Mouse (Mus musculus): ENCODE measurements around the gene Tmod3.
"Not testable (repeated sequence)": the region's sequence is repeated elsewhere in the genome, so short reads cannot be mapped to it uniquely, and the experiment has no call there.

Gene Tmod3

DNA sequence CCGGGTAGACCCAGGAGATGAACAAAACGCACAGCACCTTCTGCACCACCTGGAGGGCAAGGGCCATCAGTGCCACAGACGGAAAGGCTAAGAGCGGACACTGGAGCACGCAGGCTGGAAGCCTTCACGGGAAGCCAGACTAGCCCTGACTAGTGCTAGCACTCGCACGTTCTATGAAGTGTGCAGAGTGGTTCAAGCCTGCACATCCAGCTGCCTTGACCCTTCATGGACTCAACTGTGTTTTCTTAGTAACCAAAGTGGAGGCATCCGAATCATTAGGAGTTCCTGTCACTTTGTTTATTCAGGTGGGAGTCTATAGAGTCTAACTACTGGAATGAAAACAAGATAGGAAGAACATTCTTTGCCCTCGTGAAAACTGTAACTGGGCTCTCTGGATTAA lies 63.5 kb downstream of the Tmod3 start:
- no peak for DNase-seq (ENCODE audit: low spot score)

DNA sequence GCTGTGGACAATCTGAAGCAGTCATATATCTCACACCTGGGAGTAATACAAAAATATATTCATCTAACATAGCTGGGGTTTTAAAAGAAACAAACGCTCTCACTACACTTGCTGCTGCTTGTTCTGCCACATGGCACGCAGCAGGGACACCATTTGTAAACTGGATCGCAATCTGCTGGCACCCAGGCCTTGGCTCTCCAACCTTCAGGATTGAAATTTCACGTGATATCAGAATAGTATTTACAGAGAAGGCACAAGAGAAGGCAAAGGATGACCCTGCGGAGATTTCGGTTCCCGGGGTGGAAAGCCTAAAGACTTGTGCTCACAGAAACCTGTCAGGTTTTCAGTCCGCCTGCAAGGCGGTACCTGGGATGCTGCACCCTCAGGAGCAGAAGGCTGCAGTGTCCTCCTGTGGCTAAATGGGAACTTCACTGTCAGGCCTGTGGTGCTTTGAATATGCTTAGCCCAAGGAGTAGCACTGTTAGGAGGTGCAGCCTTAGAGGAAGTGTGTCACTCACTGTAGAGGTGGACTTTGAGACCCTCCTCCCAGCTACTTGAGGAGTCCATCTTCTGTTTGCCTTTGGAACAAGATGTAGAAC lies 65.0 kb downstream of the Tmod3 start:
- no peak for DNase-seq (ENCODE audit: low spot score)

DNA sequence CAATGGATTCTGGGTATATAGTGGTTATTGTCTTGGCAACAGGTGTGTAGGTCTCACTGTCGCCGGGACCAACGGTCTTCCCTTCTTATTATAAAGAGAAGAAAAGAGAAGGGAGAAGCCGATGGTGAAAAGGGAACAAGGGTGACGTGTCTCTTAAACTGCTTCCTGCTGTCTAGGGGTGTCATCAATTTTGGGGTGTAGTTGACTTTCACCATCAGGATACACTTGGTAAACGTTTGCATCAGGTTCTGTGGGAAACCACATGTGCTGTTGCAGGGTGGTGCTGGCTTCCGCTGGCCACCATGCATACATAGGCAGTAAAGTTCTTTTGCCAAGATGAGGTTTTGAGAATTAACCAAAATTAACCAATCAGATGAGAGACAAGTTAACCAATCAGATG lies 71.2 kb downstream of the Tmod3 start:
- DNase-seq (ENCODE audit: low spot score), result not testable (repeated sequence)

GRCm38 (mm10) chr9:75485231-75485630 lies 74.2 kb downstream of the Tmod3 start:
- DNase-seq (ENCODE audit: low spot score), result no peak

DNA sequence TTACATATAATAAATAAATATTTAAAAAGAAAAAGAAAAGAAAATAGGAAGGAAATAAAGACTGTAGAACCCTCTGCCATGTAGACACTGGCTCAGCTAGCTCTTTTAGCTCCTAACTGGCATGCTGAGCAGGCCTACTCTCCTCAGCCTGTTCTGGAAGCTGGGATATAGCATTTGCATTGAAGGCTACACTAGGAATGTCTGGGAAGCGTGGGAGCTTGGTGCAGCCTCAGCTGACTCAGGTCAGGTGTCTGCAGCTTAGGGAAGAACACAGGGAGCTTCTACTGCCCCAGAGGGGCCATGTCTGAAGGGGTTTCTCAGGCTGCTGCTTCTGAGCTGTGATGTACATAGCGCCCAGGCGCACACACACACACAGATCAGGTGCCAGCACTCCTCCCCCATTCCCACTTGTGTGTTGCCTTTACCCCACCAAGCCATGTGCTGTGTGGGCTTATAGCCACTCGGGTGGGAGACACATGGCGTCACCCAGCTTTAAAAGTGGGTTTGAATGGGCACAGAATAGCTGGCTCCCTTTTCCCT lies 78.9 kb downstream of the Tmod3 start:
- DNase-seq (ENCODE audit: low spot score), result no peak

DNA sequence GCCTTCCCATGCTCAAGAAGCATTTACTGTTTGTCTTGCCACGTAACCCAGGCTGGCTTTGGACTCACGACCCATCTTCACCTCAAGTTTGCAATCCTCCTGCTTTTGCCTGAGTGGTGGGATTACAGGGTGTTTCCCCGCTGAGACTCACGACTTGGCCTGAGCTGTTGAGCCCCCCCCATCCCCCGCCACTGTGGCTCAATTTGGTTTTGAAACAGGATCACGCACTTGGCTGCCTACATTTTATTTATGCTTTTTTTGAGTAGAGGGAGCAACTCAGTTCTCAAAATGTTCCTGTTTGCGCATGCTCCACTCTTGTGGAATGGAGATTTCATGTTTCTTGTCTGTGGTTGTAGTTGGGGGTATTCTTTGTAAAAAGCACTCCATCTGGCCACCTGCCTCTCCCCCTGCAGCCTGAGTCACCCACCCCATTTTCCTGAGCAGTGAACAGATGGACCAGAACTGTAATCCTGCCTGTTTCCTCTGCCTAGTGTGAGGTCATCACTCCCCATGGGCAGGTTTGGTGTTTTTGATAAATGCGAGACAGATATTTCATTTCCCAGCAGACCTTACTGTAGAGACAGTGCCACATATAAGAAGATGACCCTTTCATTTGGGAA lies 80.2 kb downstream of the Tmod3 start:
- DNase-seq (ENCODE audit: low spot score), result no peak

DNA sequence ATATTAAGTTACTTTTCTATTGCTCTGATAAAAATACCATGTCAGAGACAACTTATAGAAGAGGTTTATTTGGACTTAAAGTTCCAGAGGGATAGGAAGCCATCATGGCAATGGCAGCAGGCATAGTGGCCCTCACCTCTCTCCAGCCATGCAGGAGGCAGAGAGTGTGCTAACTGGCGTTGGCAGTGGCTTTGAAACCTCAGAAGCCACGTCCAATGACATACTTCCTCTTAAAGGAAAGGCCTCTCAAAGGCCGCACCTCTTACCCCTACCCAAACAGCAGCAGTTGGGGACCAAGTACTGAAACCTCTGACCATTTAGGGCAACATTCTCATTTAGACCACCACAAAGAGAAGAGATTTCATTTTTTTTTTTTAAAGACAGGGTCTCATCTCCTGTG lies 82.2 kb downstream of the Tmod3 start:
- DNase-seq (ENCODE audit: low spot score), result no peak

GRCm38 (mm10) chr9:75468297-75468696 lies 91.2 kb downstream of the Tmod3 start:
- DNase-seq (ENCODE audit: low spot score), result no peak

DNA sequence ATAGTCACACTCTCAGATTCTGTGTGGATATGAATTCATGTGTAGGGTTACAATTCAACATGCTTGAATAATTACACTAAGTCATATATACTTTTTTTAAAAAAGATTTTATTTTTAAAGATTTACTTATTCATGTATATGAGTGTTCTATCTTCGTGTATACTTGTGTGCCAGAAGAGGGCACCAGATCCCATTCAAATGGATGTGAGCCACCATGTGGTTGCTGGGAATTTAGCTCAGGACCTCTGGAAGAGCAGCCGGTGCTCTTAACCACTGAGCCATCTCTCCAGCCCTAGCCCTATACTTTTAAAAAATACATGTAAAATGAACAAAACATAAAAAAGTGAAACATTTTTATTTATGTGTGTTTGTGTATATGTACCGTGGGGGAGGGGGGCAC lies 91.9 kb downstream of the Tmod3 start:
- DNase-seq (ENCODE audit: low spot score), result no peak

- DNase-seq (ENCODE audit: low spot score), result no peak
Observed at GRCm38 (mm10) chr9:75466641-75467040, 92.8 kb downstream of the Tmod3 start.

DNA sequence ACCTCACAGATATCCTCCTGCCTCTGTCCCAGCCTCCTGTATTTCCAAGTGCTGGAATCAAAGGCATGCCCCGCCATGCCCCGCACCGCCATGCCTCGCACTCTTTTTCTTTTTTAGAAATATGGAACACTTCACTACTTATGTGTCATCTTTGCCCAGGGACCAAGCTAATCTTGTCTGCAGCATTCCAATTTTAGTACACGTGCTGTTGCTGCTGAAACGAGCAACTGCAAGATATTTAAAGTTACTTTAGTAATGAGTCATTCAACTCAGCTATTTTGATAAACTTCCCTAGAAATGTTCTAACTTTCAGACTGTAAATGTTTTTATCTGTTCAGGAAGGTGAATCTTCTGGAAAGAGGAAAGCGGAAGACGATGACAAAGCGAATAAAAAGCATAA lies 93.6 kb downstream of the Tmod3 start:
- no peak for DNase-seq (ENCODE audit: low spot score)

DNA sequence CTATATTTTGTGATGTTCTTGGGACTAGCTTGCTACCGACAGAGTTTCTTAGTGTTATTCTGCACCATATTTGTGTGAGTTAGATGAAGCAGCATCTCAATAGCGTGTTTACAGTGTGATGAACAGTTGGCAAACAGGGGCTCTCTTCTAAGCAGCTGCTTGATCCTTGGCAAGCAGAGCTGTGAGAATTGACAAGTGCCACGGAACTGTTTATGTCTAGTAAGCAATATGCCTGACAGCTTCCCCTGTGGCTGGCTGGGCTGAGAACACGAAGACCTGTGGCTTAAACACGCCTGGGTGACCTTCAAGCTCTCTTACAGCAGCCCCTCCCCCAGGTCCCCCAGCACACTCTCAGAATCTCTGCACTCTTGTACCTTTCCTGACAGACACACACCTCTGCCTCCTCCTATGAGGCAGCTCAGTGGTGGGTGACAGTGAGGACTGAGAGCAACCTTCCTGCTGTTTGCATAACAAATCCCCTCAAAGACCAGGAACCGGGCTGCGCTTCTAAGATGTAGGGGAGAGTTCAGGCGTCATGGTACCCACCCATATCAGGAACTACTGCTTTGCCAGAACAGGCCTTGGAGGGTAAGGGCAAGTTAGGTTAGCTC lies 96.3 kb downstream of the Tmod3 start:
- no peak for DNase-seq (ENCODE audit: low spot score)

DNA sequence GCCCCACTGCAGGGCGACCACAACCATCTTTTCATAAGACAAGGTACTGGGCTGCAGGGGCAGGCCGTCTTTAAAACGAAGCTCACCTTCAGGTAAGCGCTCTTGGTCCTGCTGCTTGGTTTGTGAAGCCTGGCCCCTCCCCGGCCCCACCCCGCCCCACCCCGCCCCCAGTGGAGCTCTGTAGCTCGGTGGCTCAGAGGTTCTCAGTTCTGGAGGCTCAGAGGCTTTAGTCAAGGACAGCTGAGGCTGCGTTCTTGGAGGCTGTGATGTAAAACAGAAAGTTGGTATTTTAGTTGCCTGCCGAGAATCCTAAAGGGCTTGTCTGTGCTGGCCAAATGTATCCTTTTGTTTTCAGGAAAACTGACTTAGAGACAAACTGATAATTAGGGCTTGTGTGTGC lies 103.8 kb downstream of the Tmod3 start:
- no peak for DNase-seq (ENCODE audit: low spot score)

GRCm38 (mm10) chr9:75453994-75454393 lies 105.5 kb downstream of the Tmod3 start:
- DNase-seq (ENCODE audit: low spot score), result no peak

GRCm38 (mm10) chr9:75448021-75448420 lies 111.4 kb downstream of the Tmod3 start:
- no peak for DNase-seq (ENCODE audit: low spot score)
